Mouse (Mus musculus): Measurements from ENCODE around the gene Hs3st4. TPM values are rescaled to one million over a fixed set of nuclear protein-coding genes. Genes with fewer than 3 reads are reported as not detected.
A peak's percentile ranks its signal among the peaks of the same experiment; 100 is the strongest.

Gene Hs3st4
- polyA plus RNA-seq, 1 experiment from 2014 or later: 15.5 TPM

GRCm38 (mm10) chr7:124047382-124047781, 64.7 kb downstream of the Hs3st4 start:
- no peaks in the 10 kb centered on the region for H3K4me1 ChIP-seq (ENCODE audit: control insufficient read depth, insufficient read depth, low read depth, low read length)
- no peaks in the 10 kb centered on the region for H3K27me3 ChIP-seq (replicated peaks; ENCODE audit: control insufficient read depth, insufficient read depth, low read length)
- no peaks in the 10 kb centered on the region for H3K36me3 ChIP-seq (ENCODE audit: control insufficient read depth, insufficient read depth, low read length)
- no peak overlapping the region for H3K27ac ChIP-seq (ENCODE audit: low read depth, low read length)
- no peaks in the 10 kb centered on the region for H3K9me3 ChIP-seq (ENCODE audit: control insufficient read depth, low read length)
- ATAC-seq: no peak
- no peak overlapping the region for H3K4me3 ChIP-seq (ENCODE audit: low read length)
- H3K4me2 ChIP-seq (ENCODE audit: low read length): no peak overlapping the region
- no peak overlapping the region for H3K9ac ChIP-seq (ENCODE audit: low read depth, low read length)

- WGBS: 52% methylated on average over 1 of the region's 1 CpGs
- no peaks in the 10 kb centered on the region for H3K4me1 ChIP-seq (ENCODE audit: control insufficient read depth, insufficient read depth, low read depth, low read length)
- no peak overlapping the region for H3K4me2 ChIP-seq (ENCODE audit: low read length)
- no peak overlapping the region for H3K4me3 ChIP-seq (ENCODE audit: low read length)
- H3K27ac ChIP-seq (ENCODE audit: low read depth, low read length): no peak overlapping the region
- no peak for ATAC-seq
- H3K9ac ChIP-seq (ENCODE audit: low read depth, low read length): no peak overlapping the region
- H3K36me3 ChIP-seq (ENCODE audit: control insufficient read depth, insufficient read depth, low read length): no peaks in the 10 kb centered on the region
- H3K27me3 ChIP-seq (replicated peaks; ENCODE audit: control insufficient read depth, insufficient read depth, low read length): no peaks in the 10 kb centered on the region
- H3K9me3 ChIP-seq (ENCODE audit: control insufficient read depth, low read length): no peaks in the 10 kb centered on the region
Measured at GRCm38 (mm10) chr7:124048971-124049370, 66.3 kb downstream of the Hs3st4 start.

- no peaks in the 10 kb centered on the region for H3K36me3 ChIP-seq (ENCODE audit: control insufficient read depth, insufficient read depth, low read length)
- no peaks in the 10 kb centered on the region for H3K9me3 ChIP-seq (ENCODE audit: control insufficient read depth, low read length)
- no peak overlapping the region for H3K9ac ChIP-seq (ENCODE audit: low read depth, low read length)
- WGBS: 93% methylated on average over 5 of the region's 5 CpGs
- no peaks in the 10 kb centered on the region for H3K4me1 ChIP-seq (ENCODE audit: control insufficient read depth, insufficient read depth, low read depth, low read length)
- no peaks in the 10 kb centered on the region for H3K27me3 ChIP-seq (replicated peaks; ENCODE audit: control insufficient read depth, insufficient read depth, low read length)
- no peak overlapping the region for H3K27ac ChIP-seq (ENCODE audit: low read depth, low read length)
- no peak overlapping the region for H3K4me3 ChIP-seq (ENCODE audit: low read length)
- no peak overlapping the region for H3K4me2 ChIP-seq (ENCODE audit: low read length)
- ATAC-seq: no peak
Measured at GRCm38 (mm10) chr7:124050421-124050820, 67.8 kb downstream of the Hs3st4 start.

- no peak overlapping the region for H3K4me3 ChIP-seq (ENCODE audit: low read length)
- WGBS: 70% methylated on average over 1 of the region's 1 CpGs
- H3K36me3 ChIP-seq (ENCODE audit: control insufficient read depth, insufficient read depth, low read length): no peaks in the 10 kb centered on the region
- no peaks in the 10 kb centered on the region for H3K9me3 ChIP-seq (ENCODE audit: control insufficient read depth, low read length)
- no peak overlapping the region for H3K4me2 ChIP-seq (ENCODE audit: low read length)
- no peak overlapping the region for H3K27ac ChIP-seq (ENCODE audit: low read depth, low read length)
- ATAC-seq: no peak
- H3K9ac ChIP-seq (ENCODE audit: low read depth, low read length): no peak overlapping the region
- no peaks in the 10 kb centered on the region for H3K4me1 ChIP-seq (ENCODE audit: control insufficient read depth, insufficient read depth, low read depth, low read length)
- no peaks in the 10 kb centered on the region for H3K27me3 ChIP-seq (replicated peaks; ENCODE audit: control insufficient read depth, insufficient read depth, low read length)
Measured at GRCm38 (mm10) chr7:124083741-124084140, 101.1 kb downstream of the Hs3st4 start.

- H3K4me2 ChIP-seq (ENCODE audit: low read length): no peak overlapping the region
- no peaks in the 10 kb centered on the region for H3K36me3 ChIP-seq (ENCODE audit: control insufficient read depth, insufficient read depth, low read length)
- no peaks in the 10 kb centered on the region for H3K27me3 ChIP-seq (replicated peaks; ENCODE audit: control insufficient read depth, insufficient read depth, low read length)
- no peak overlapping the region for H3K27ac ChIP-seq (ENCODE audit: low read depth, low read length)
- H3K9me3 ChIP-seq (ENCODE audit: control insufficient read depth, low read length): no peaks in the 10 kb centered on the region
- no peaks in the 10 kb centered on the region; the same call in 1 of the 2 replicates for H3K4me1 ChIP-seq (ENCODE audit: control insufficient read depth, insufficient read depth, low read depth, low read length)
- H3K4me3 ChIP-seq (ENCODE audit: low read length): no peak overlapping the region
- 2% methylated on average over 2 of the region's 2 CpGs for WGBS
- ATAC-seq: no peak
- no peak overlapping the region for H3K9ac ChIP-seq (ENCODE audit: low read depth, low read length)
Measured at GRCm38 (mm10) chr7:124129019-124129418, 146.3 kb downstream of the Hs3st4 start.

GRCm38 (mm10) chr7:124131312-124131711, 148.6 kb downstream of the Hs3st4 start:
- 42% methylated on average over 7 of the region's 7 CpGs for WGBS
- ATAC-seq: peak; percentile 84
- no peak overlapping the region for H3K9ac ChIP-seq (ENCODE audit: low read depth, low read length)
- no peaks in the 10 kb centered on the region for H3K27me3 ChIP-seq (replicated peaks; ENCODE audit: control insufficient read depth, insufficient read depth, low read length)
- H3K4me1 ChIP-seq (ENCODE audit: control insufficient read depth, insufficient read depth, low read depth, low read length): no peaks in the 10 kb centered on the region; the same call in 1 of the 2 replicates
- no peak overlapping the region for H3K4me3 ChIP-seq (ENCODE audit: low read length)
- no peak overlapping the region for H3K27ac ChIP-seq (ENCODE audit: low read depth, low read length)
- no peaks in the 10 kb centered on the region for H3K9me3 ChIP-seq (ENCODE audit: control insufficient read depth, low read length)
- no peaks in the 10 kb centered on the region for H3K36me3 ChIP-seq (ENCODE audit: control insufficient read depth, insufficient read depth, low read length)
- H3K4me2 ChIP-seq (ENCODE audit: low read length): no peak overlapping the region

GRCm38 (mm10) chr7:124136133-124136532, 153.5 kb downstream of the Hs3st4 start:
- no peak overlapping the region for H3K4me2 ChIP-seq (ENCODE audit: low read length)
- no peaks in the 10 kb centered on the region for H3K9me3 ChIP-seq (ENCODE audit: control insufficient read depth, low read length)
- no peaks in the 10 kb centered on the region for H3K27me3 ChIP-seq (replicated peaks; ENCODE audit: control insufficient read depth, insufficient read depth, low read length)
- 81% methylated on average over 5 of the region's 5 CpGs for WGBS
- ATAC-seq: no peak
- H3K4me1 ChIP-seq (ENCODE audit: control insufficient read depth, insufficient read depth, low read depth, low read length): no peaks in the 10 kb centered on the region; the same call in 1 of the 2 replicates
- H3K9ac ChIP-seq (ENCODE audit: low read depth, low read length): no peak overlapping the region
- H3K4me3 ChIP-seq (ENCODE audit: low read length): no peak overlapping the region
- H3K27ac ChIP-seq (ENCODE audit: low read depth, low read length): no peak overlapping the region
- no peaks in the 10 kb centered on the region for H3K36me3 ChIP-seq (ENCODE audit: control insufficient read depth, insufficient read depth, low read length)

- Histone ChIP-seq H3K4me3 (ENCODE audit: low read length) (no peak overlapping the region), H3K9me3 (ENCODE audit: control insufficient read depth, low read length) (no peaks in the 10 kb centered on the region), H3K27ac (ENCODE audit: low read depth, low read length) (no peak overlapping the region), H3K4me2 (ENCODE audit: low read length) (no peak overlapping the region), H3K36me3 (ENCODE audit: control insufficient read depth, insufficient read depth, low read length) (no peaks in the 10 kb centered on the region), H3K9ac (ENCODE audit: low read depth, low read length) (no peak overlapping the region), H3K4me1 (ENCODE audit: control insufficient read depth, insufficient read depth, low read depth, low read length) (no peaks in the 10 kb centered on the region), H3K27me3 (replicated peaks; ENCODE audit: control insufficient read depth, insufficient read depth, low read length) (no peaks in the 10 kb centered on the region)
- 95% methylated on average over 6 of the region's 6 CpGs for WGBS
- ATAC-seq: no peak
Measured at GRCm38 (mm10) chr7:124141229-124141628, 158.6 kb downstream of the Hs3st4 start.

GRCm38 (mm10) chr7:124150901-124151300, 168.2 kb downstream of the Hs3st4 start:
- no peaks in the 10 kb centered on the region for H3K27me3 ChIP-seq (replicated peaks; ENCODE audit: control insufficient read depth, insufficient read depth, low read length)
- WGBS: 56% methylated on average over 2 of the region's 2 CpGs
- no peaks in the 10 kb centered on the region for H3K4me1 ChIP-seq (ENCODE audit: control insufficient read depth, insufficient read depth, low read depth, low read length)
- no peak overlapping the region for H3K27ac ChIP-seq (ENCODE audit: low read depth, low read length)
- ATAC-seq: no peak
- no peak overlapping the region for H3K9ac ChIP-seq (ENCODE audit: low read depth, low read length)
- H3K9me3 ChIP-seq (ENCODE audit: control insufficient read depth, low read length): no peaks in the 10 kb centered on the region
- no peak overlapping the region for H3K4me3 ChIP-seq (ENCODE audit: low read length)
- no peaks in the 10 kb centered on the region for H3K36me3 ChIP-seq (ENCODE audit: control insufficient read depth, insufficient read depth, low read length)
- no peak overlapping the region for H3K4me2 ChIP-seq (ENCODE audit: low read length)

- Histone ChIP-seq H3K36me3 (ENCODE audit: control insufficient read depth, insufficient read depth, low read length) (no peaks in the 10 kb centered on the region), H3K4me3 (ENCODE audit: low read length) (no peak overlapping the region), H3K27me3 (replicated peaks; ENCODE audit: control insufficient read depth, insufficient read depth, low read length) (no peaks in the 10 kb centered on the region), H3K9me3 (ENCODE audit: control insufficient read depth, low read length) (no peaks in the 10 kb centered on the region), H3K4me1 (ENCODE audit: control insufficient read depth, insufficient read depth, low read depth, low read length) (no peaks in the 10 kb centered on the region), H3K4me2 (ENCODE audit: low read length) (no peak overlapping the region), H3K27ac (ENCODE audit: low read depth, low read length) (no peak overlapping the region), H3K9ac (ENCODE audit: low read depth, low read length) (no peak overlapping the region)
- no peak for ATAC-seq
- 96% methylated on average over 1 of the region's 1 CpGs for WGBS
Measured at GRCm38 (mm10) chr7:124163301-124163700, 180.6 kb downstream of the Hs3st4 start.
